Mouse (Mus musculus) gastrocnemius, postnatal 4 days (tissue): ENCODE data around the gene Mpz. TPM values are rescaled to one million over a fixed set of nuclear protein-coding genes. Genes with fewer than 3 reads are reported as not detected.

Experiments used
- DNase-seq, 2 experiments: peaks; one replicate each; pipeline ENCODE4 v3.0.0; 2021 to 2022; ENCODE audit warnings: low spot score in 2 of 2, mixed read lengths in 2 of 2
- long read RNA-seq, 2 experiments: library from polyadenylated mRNA; stranded (forward); transcript quantifications; one replicate each; pipeline ENCODE4 v2.0.0; 2021
- total RNA-seq, 2 experiments: library from RNA; stranded (reverse); gene quantifications; 2 replicates each; pipeline ENCODE4 v1.2.3; 2021

The Mpz gene
- 100 to 1,000 TPM; 476 to 539 TPM for total RNA-seq
- long read RNA-seq, experiment 1, transcript Mpz-203 (2 exons, 436 nt) = minor isoform, 7 of 821 reads
- long read RNA-seq, experiment 1, transcript Mpz-202 (6 exons, 1,278 nt) = major isoform, 379 of 821 reads
- long read RNA-seq, experiment 1, partial matches to known transcripts = 77 of 821 reads
- long read RNA-seq, experiment 1, other reads (novel, unspliced or antisense) = 358 of 821 reads
- long read RNA-seq, experiment 2, transcript Mpz-202 (6 exons, 1,278 nt) = major isoform, 147 of 226 reads
- long read RNA-seq, experiment 2, partial matches to known transcripts = 70 of 226 reads
- long read RNA-seq, experiment 2, other reads (novel, unspliced or antisense) = 5 of 226 reads

- peak; percentile 89 to 93 for DNase-seq
These were observed at the start of gene Mpz, which contains the start of gene Sdhc for GRCm38 (mm10) chr1:171149974-171150760. Mpz (plus strand) TSS chr1:171150711. Sdhc (minus strand) TSS chr1:171150603.

GRCm38 (mm10) chr1:171101033-171101432, 49.5 kb upstream of the Mpz start:
- no peak for DNase-seq

- DNase-seq = peak; percentile 70 to 80
These were observed 48.6 kb upstream of the Mpz start for GRCm38 (mm10) chr1:171101733-171102546.

- DNase-seq = peak; percentile 61 to 76
These were observed 47.8 kb upstream of the Mpz start for GRCm38 (mm10) chr1:171102547-171103177.

- no peak for DNase-seq
These were observed 47.2 kb upstream of the Mpz start for GRCm38 (mm10) chr1:171103179-171103840.

- DNase-seq = no peak
These were observed 45.3 kb upstream of the Mpz start for GRCm38 (mm10) chr1:171105226-171105625.

- DNase-seq = no peak
These were observed 40.9 kb upstream of the Mpz start for GRCm38 (mm10) chr1:171109620-171110019.

GRCm38 (mm10) chr1:171110659-171111019, 39.9 kb upstream of the Mpz start:
- DNase-seq = no peak

- peak; percentile 83 to 92 for DNase-seq
These were observed 39.3 kb upstream of the Mpz start for GRCm38 (mm10) chr1:171111020-171111780.

- DNase-seq = peak in 1 of 2 experiments; percentile 36
These were observed 38.5 kb upstream of the Mpz start for GRCm38 (mm10) chr1:171111781-171112575.

GRCm38 (mm10) chr1:171112986-171113385, 37.5 kb upstream of the Mpz start:
- no peak for DNase-seq

GRCm38 (mm10) chr1:171113873-171114299, 36.6 kb upstream of the Mpz start, which contains the start of gene Cfap126:
Cfap126 (plus strand) TSS chr1:171113918.
- DNase-seq = peak in 1 of 2 experiments; percentile 53

- no peak for DNase-seq
These were observed 34.2 kb upstream of the Mpz start for GRCm38 (mm10) chr1:171116280-171116679.

- DNase-seq = peak in 1 of 2 experiments; percentile 27
These were observed 32.2 kb upstream of the Mpz start for GRCm38 (mm10) chr1:171118269-171118684.

GRCm38 (mm10) chr1:171118996-171119395, 31.5 kb upstream of the Mpz start:
- no peak for DNase-seq

GRCm38 (mm10) chr1:171119405-171119804, 31.1 kb upstream of the Mpz start:
- no peak for DNase-seq

GRCm38 (mm10) chr1:171120893-171121292, 29.6 kb upstream of the Mpz start:
- DNase-seq = no peak

GRCm38 (mm10) chr1:171121839-171122238, 28.7 kb upstream of the Mpz start:
- DNase-seq = no peak

- DNase-seq = no peak
These were observed 27.6 kb upstream of the Mpz start for GRCm38 (mm10) chr1:171122932-171123331.
